Mouse (Mus musculus): ENCODE results near the gene Snx3.

Gene Snx3

GRCm38 (mm10) chr10:42577525-42578280 is 75.9 kb downstream of the Snx3 start:
- in situ Hi-C loops (cut with MboI; ENCODE audit: low sequenced_read_pairs): no loop called here

GRCm38 (mm10) chr10:42578281-42578675 is 76.4 kb downstream of the Snx3 start:
- in situ Hi-C loops (cut with MboI; ENCODE audit: low sequenced_read_pairs): no loop called here

GRCm38 (mm10) chr10:42578698-42579474 is 77.1 kb downstream of the Snx3 start:
- in situ Hi-C loops (cut with MboI; ENCODE audit: low sequenced_read_pairs): no loop called here

- in situ Hi-C loops (cut with MboI; ENCODE audit: low sequenced_read_pairs): no loop called here
Observed at GRCm38 (mm10) chr10:42579475-42580130, 77.8 kb downstream of the Snx3 start.

- in situ Hi-C loops (cut with MboI; ENCODE audit: low sequenced_read_pairs): no loop called here
Observed at GRCm38 (mm10) chr10:42580131-42580950, 78.5 kb downstream of the Snx3 start.

GRCm38 (mm10) chr10:42580951-42581277 is 79.1 kb downstream of the Snx3 start:
- in situ Hi-C loops (cut with MboI; ENCODE audit: low sequenced_read_pairs): no loop called here

GRCm38 (mm10) chr10:42581694-42582565 is 80.1 kb downstream of the Snx3 start:
- in situ Hi-C loops (cut with MboI; ENCODE audit: low sequenced_read_pairs): no loop called here

- in situ Hi-C loops (cut with MboI; ENCODE audit: low sequenced_read_pairs): no loop called here
Observed at GRCm38 (mm10) chr10:42582566-42583110, 80.8 kb downstream of the Snx3 start.

GRCm38 (mm10) chr10:42583157-42583872 is 81.5 kb downstream of the Snx3 start, which contains the start of the genes Nr2e1 and Ostm1:
Nr2e1 (minus strand) TSS chr10:42583632.
Ostm1 (plus strand) TSS chr10:42583822.
- in situ Hi-C loops (cut with MboI; ENCODE audit: low sequenced_read_pairs): no loop called here

GRCm38 (mm10) chr10:42583902-42584435 is 82.1 kb downstream of the Snx3 start:
- in situ Hi-C loops (cut with MboI; ENCODE audit: low sequenced_read_pairs): no loop called here

GRCm38 (mm10) chr10:42584436-42584983 is 82.7 kb downstream of the Snx3 start:
- in situ Hi-C loops (cut with MboI; ENCODE audit: low sequenced_read_pairs): no loop called here
